Mouse (Mus musculus) limb, embryonic 10.5 days (tissue): ENCODE measurements around the gene Dlgap1. TPM values are rescaled to one million over a fixed set of nuclear protein-coding genes. Genes with fewer than 3 reads are reported as not detected.
A peak's percentile ranks its signal among the peaks of the same experiment; 100 is the strongest.

Source experiments
- DNase-seq: peaks from one replicate; pipeline ENCODE4 v3.0.0-alpha.2; 2017; ENCODE audit warnings: low spot score
- H3K27ac ChIP-seq: fragments of 300-500 bp; sonication (generic); 2 replicates; pipeline ENCODE4 v1.5.1; 2016; ENCODE audit warnings: mild to moderate bottlenecking
- H3K27me3 ChIP-seq: fragments of 300-500 bp; sonication (generic); 2 replicates; pipeline ENCODE4 v1.6.1; 2016; ENCODE audit warnings: low read depth, mild to moderate bottlenecking; ENCODE audit not compliant: poor library complexity, severe bottlenecking
- H3K36me3 ChIP-seq: fragments of 300-500 bp; sonication (generic); 2 replicates; pipeline ENCODE4 v1.6.1; 2016; ENCODE audit warnings: mild to moderate bottlenecking, moderate library complexity
- H3K4me1 ChIP-seq: fragments of 300-500 bp; sonication (generic); 2 replicates; pipeline ENCODE4 v1.6.1; 2016
- H3K4me3 ChIP-seq: fragments of 300-500 bp; sonication (generic); 2 replicates; pipeline ENCODE4 v1.5.1; 2016; ENCODE audit warnings: mild to moderate bottlenecking, moderate library complexity
- H3K9me3 ChIP-seq: fragments of 300-500 bp; sonication (generic); replicated peaks from 2 replicates; pipeline ENCODE4 v1.6.1; 2016; ENCODE audit warnings: mild to moderate bottlenecking
- WGBS: fragments of 180-500 bp; shearing (Covaris S2); methylation state at CpG from one replicate; pipeline ENCODE4 v1.1.7; 2016; 5-methylcytosine and 5-hydroxymethylcytosine counted together
- polyA plus RNA-seq: library from polyadenylated mRNA; unstranded; fragments of >200 nt; fragmentation: Nextera tagmentation; extraction: Ambion mirVana; gene quantifications from 2 replicates; pipeline ENCODE4 v1.2.1, GENCODE M21; 2016

Dlgap1 gene
- polyA plus RNA-seq, 1 experiment from 2014 or later: 1.1 TPM

DNA sequence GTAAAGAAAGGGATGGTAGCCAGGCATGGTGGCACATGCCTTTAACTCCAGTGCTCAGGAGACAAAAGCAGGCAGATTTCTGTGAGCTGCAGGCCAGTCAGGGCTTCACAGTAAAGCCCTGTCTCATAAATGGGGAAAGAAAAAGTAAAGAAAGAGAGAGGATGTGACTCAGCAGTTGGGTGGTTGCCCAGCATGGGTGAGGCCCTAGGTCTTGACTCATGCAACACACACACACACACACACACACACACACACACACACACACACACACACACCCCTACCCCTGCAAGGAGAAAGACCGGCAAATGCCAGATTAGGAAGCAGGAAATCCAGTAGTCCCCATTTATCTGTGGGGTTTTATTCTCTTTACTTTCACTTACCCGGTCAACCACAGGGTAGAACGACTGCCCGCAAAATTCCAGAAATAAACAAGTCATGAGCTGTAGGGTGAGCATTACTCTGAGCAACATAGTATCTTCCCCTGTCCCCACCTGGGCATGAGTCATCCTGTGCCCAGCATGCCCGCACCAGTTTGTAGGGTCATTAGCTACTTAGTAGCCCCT, 759.9 kb downstream of the Dlgap1 start:
- no peak overlapping the region for H3K27ac ChIP-seq

DNA sequence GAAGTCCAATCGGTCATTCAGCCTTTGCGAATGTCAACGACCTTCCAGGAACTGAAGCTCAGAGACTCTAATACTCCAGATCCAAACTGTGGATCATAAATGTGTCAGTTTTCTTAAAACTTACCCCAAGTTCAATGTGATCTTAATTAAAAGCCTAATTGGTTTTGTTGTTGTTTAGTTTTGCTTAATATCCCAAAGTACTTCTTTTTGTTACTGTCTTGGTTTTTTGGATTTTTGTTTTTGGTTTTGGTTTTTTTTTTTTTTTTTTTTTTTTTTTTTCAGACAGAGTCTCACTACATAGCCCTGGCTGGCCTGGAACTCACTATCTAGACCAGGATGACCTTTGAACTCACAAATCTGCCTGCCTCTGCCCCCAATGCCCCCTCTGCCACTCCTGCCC, 765.9 kb downstream of the Dlgap1 start:
- no peaks in the 10 kb centered on the region for H3K27me3 ChIP-seq

More for the DNA sequence above, 759.9 kb downstream of the Dlgap1 start:
- H3K4me1 ChIP-seq: no peaks in the 10 kb centered on the region
- DNase-seq: no peak
- no peaks in the 10 kb centered on the region for H3K36me3 ChIP-seq
- H3K4me3 ChIP-seq: no peak overlapping the region
- no peaks in the 10 kb centered on the region for H3K27me3 ChIP-seq
- WGBS: 80% methylated on average over 5 of the region's 5 CpGs
- no peaks in the 10 kb centered on the region for H3K9me3 ChIP-seq

DNA sequence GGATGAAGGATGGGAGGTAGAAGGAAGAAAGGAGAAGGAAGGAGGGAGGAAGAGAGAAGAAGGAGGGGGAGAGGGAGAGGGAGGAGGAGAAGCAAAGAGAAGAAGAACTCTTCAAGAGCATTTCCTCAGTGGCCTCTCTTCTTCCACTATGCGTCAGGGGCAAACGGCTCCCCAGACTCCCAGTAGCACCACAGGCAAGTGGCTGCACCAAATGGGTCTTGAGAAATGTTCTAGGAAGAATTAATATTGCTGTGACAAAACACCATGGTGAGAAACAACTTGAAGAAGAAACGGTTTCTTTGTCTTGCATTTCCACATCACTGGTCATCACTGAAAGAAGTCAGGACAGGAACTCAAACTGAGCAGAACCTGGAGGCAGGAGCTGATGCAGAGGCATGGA, 766.5 kb downstream of the Dlgap1 start:
- Histone ChIP-seq H3K27me3 (no peaks in the 10 kb centered on the region), H3K4me3 (no peak overlapping the region), H3K36me3 (no peaks in the 10 kb centered on the region), H3K4me1 (peaks cover 18% of the 10 kb centered on the region), H3K9me3 (no peaks in the 10 kb centered on the region), H3K27ac (no peak overlapping the region)
- DNase-seq: no peak
- 81% methylated on average over 3 of the region's 3 CpGs for WGBS

More for the DNA sequence above, 765.9 kb downstream of the Dlgap1 start:
- no peak overlapping the region for H3K4me3 ChIP-seq
- no peak for DNase-seq
- H3K9me3 ChIP-seq: no peaks in the 10 kb centered on the region
- WGBS: 87% methylated on average over 3 of the region's 3 CpGs
- no peak overlapping the region for H3K27ac ChIP-seq
- H3K4me1 ChIP-seq: peaks cover 18% of the 10 kb centered on the region
- H3K36me3 ChIP-seq: no peaks in the 10 kb centered on the region

DNA sequence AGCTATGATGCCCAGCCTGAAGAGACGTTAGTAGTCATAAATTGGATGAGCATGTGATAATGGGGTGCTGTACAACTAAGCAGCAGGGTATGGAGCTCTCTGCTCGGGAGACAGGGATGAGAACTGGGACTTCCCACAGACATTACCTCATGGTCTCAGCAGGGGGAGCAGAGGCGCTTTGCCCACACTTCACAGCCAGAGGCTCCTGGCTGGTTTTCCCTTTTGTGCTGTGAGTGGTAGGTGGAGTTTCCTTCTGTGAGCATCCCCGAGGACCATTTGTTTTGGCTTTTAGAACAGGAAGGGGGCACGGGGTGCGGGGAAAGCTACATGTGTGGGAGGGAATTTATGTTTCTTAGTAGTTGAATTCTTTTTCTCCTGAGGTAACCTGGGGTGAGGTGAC, 768.6 kb downstream of the Dlgap1 start:
- WGBS: 4% methylated on average over 6 of the region's 6 CpGs
- Histone ChIP-seq H3K36me3 (no peaks in the 10 kb centered on the region), H3K9me3 (no peaks in the 10 kb centered on the region), H3K4me3 (peak overlapping the region; percentile 44), H3K27ac (peak overlapping the region; percentile 85), H3K4me1 (peaks cover 18% of the 10 kb centered on the region), H3K27me3 (no peaks in the 10 kb centered on the region)
- DNase-seq: peak; percentile 56

DNA sequence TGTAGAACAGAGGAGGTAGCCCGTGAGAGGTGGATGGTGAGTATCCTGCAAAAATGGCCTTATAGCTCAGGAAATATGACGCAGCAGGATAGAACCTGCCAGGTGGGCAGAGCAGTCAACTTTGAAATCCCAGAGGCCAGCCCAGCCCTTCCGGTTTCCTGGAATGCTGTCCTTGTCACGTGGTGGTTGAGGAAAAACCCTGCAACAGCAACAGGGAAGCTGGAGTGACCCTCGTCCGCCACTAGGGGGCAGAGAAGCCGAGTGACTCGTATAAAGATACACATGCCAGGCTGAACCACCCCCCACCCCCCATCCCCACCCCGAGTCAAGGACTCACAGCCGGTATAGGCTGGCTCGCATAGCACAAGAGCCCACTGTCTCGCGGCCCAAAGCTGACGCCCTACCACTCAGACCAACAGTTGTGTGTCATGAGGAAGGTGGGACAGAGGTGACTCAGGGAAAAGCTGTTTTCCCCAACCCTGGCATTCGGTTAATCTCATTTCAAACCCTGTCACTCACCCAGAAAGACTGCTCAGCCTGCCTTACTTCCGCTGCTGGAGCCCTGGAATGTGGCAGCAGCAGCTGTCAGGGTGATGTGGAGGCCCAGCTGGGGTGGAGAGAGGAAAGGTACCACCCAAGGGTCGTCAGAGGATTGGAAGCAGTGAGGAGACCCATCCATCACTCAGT, 769.4 kb downstream of the Dlgap1 start:
- Histone ChIP-seq H3K36me3 (no peaks in the 10 kb centered on the region), H3K4me3 (peak overlapping the region; percentile 44), H3K9me3 (no peaks in the 10 kb centered on the region), H3K27me3 (no peaks in the 10 kb centered on the region), H3K27ac (peak overlapping the region; percentile 85), H3K4me1 (peaks cover 18% of the 10 kb centered on the region)
- DNase-seq: peak; percentile 93
- WGBS: 3% methylated on average over 17 of the region's 17 CpGs

DNA sequence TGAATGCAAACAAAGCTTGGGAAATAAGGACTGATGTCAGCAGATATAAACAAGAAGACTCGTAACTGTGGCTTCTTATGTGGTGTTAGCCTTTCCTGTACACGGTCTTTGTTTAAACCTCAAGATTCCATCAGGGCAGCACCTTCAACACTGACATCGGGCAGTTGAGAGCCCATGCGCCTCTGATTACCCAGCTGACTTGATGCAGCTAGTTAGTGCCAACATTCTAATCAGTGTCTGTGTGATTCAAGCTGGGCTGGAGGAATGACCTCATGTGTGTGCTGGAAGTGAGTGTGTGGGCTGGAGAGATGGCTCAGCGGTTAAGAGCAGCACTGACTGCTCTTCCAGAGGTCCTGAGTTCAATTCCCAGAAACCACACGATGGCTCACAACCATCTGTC, 770.5 kb downstream of the Dlgap1 start:
- Histone ChIP-seq H3K9me3 (no peaks in the 10 kb centered on the region), H3K4me3 (no peak overlapping the region), H3K36me3 (no peaks in the 10 kb centered on the region), H3K4me1 (peaks cover 18% of the 10 kb centered on the region), H3K27ac (peak overlapping the region; percentile 85; the same call in 1 of the 2 replicates), H3K27me3 (no peaks in the 10 kb centered on the region)
- no peak for DNase-seq
- WGBS: 85% methylated on average over 6 of the region's 6 CpGs

DNA sequence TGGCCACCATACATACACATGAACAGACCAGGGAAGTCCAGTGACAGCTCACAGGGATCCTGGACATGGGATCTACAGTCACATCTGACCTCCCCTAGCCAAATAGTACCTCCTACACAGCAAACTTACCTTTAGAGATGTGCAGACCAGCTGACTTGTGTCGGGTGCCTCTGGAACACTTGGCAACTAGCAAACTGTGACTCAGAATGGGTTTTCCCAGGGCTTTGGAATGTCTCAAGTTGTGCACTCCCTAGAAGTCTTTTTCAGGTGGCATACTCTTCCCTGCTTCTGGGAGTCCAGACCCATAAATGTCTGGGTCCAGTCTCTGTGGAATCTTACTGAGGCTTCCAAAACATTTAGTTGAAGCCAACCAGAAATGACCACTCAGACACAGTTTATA, 772.8 kb downstream of the Dlgap1 start:
- H3K9me3 ChIP-seq: no peaks in the 10 kb centered on the region
- H3K4me1 ChIP-seq: peaks cover 21% of the 10 kb centered on the region
- no peak overlapping the region for H3K4me3 ChIP-seq
- no peak overlapping the region for H3K27ac ChIP-seq
- 100% methylated on average over 1 of the region's 1 CpGs for WGBS
- no peak for DNase-seq
- no peaks in the 10 kb centered on the region for H3K27me3 ChIP-seq
- no peaks in the 10 kb centered on the region for H3K36me3 ChIP-seq

DNA sequence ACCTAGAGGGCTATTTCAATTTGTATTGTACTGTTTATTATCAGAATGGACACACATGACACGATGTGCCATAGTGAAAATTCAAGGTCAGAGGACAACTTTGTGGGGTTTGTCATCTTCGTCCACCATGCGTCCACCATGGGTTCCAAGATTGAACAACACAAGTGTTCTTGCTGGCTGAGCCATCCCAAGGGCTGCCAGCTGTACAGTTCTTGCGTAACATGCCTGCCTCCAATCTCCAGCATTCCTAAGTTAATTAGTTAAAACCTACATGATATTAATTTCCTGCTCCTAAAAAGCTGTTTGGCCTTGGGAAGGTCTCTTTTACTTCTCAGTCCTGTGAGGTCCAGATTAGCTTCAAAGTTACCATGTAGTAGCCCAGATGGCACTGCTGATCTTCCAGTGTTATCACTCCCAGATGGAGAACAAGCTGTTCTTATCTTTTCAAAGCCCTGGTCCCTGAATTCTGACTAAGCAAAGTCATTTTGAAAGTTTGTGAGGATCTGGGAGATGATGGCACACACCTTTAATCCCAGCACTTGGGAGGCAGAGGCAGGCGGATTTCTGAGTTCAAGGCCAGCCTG, 775.8 kb downstream of the Dlgap1 start:
- Histone ChIP-seq H3K27ac (no peak overlapping the region), H3K27me3 (no peaks in the 10 kb centered on the region), H3K4me1 (peaks cover 22% of the 10 kb centered on the region), H3K4me3 (no peak overlapping the region), H3K36me3 (no peaks in the 10 kb centered on the region), H3K9me3 (no peaks in the 10 kb centered on the region)
- no peak for DNase-seq
- WGBS: 94% methylated on average over 5 of the region's 5 CpGs

DNA sequence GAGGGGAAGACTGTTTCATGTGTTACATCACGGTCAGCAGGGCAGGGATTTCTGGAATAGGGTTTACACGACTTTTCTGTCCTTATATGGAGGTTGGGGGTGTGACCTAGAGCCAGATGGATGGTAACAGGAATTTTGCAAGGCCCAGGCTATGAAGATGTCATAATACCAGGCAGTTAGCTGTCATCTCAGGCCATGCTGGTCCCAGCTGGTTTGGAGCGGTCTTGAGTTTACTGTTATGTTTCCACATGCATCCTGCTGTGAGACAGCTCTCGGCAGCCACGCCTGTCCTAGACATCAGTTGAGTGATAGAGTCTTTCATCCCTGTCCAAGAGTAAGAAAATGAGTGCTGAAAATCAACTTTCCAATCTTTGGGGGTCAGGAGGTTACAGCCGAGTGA, 776.5 kb downstream of the Dlgap1 start:
- H3K36me3 ChIP-seq: no peaks in the 10 kb centered on the region
- no peak overlapping the region for H3K4me3 ChIP-seq
- no peak overlapping the region for H3K27ac ChIP-seq
- WGBS: 82% methylated on average over 6 of the region's 6 CpGs
- DNase-seq: no peak
- H3K27me3 ChIP-seq: no peaks in the 10 kb centered on the region
- H3K4me1 ChIP-seq: peaks cover 25% of the 10 kb centered on the region
- H3K9me3 ChIP-seq: no peaks in the 10 kb centered on the region

DNA sequence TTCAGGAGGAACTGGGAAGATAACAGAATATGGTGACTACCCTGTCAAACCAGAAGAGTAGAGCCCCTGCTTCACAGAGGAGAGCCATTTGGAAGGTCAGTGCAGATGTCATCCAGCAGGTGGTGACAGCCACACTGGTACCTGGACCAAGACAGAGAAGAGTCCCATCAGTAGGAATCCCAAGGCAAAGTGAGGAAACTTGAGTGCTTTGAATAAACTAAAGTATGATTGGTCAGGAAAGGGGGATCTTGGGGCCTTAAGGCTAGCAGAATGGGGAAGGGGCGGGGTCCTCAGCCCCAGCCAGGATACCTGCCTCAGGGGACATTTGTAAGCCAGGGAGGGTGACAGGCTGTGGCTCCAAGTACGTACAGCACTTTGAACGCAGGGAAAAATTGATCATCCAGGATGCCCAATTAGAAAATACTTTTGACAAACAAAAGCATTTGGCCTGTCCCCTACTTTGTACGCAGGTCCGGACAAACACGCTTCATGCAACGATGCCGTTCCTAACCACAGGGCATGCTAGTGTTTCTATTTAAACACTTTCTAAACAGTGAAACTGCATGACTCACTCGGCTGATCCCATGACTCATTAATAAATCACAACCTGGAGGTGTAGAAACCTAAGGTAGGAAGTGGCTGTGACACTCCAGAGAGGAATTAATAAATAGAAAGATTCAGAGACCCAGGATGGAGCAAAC, 777.7 kb downstream of the Dlgap1 start:
- no peak overlapping the region for H3K27ac ChIP-seq
- WGBS: 41% methylated on average over 9 of the region's 9 CpGs
- H3K4me3 ChIP-seq: no peak overlapping the region

DNA sequence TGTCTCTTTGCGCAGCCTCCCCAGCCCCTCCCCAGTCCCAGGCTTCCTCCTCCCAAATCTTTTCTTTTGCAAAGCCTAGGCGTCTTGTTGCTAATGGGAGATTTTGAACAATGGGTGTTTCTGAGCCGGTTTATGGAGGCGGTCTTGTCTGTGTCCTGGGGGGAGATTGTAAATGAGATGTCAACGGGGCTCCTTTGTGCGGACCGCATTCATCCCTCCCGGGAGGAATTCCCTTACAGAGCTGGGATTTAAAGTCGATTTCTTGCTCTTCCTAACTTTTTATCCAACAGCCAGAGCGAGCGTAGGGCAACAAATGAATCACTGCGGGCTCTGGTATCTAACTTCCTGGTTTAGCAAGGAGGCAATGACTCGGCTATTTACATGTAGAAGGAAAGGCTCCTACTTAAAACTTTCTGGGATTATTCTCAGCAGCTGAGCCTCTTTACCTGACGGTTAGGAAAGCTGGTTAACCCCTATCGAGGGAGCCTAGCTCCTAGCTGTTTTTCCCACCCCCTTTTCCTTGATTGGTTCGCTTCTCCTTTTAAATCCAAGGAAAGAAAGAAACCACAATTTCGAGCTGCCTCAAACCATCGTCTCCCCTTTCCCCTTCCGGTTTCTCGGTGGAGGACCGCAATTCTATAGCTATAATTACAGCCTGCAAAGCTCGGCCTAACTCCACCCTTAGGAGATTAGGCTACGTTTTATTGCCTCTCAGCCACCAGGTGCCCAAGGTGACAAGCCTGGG, 779.0 kb downstream of the Dlgap1 start:
- WGBS: under 1% methylated on average over 23 of the region's 23 CpGs
- DNase-seq: peak; percentile 53
- peaks cover 37% of the 10 kb centered on the region for H3K4me1 ChIP-seq
- H3K4me3 ChIP-seq: peak overlapping the region; percentile 48
- H3K9me3 ChIP-seq: no peaks in the 10 kb centered on the region
- no peaks in the 10 kb centered on the region for H3K27me3 ChIP-seq
- no peaks in the 10 kb centered on the region for H3K36me3 ChIP-seq
- H3K27ac ChIP-seq: peak overlapping the region; percentile 81

More for the DNA sequence above, 777.7 kb downstream of the Dlgap1 start:
- Histone ChIP-seq H3K9me3 (no peaks in the 10 kb centered on the region), H3K4me1 (peaks cover 37% of the 10 kb centered on the region), H3K36me3 (no peaks in the 10 kb centered on the region), H3K27me3 (no peaks in the 10 kb centered on the region)
- DNase-seq: no peak

DNA sequence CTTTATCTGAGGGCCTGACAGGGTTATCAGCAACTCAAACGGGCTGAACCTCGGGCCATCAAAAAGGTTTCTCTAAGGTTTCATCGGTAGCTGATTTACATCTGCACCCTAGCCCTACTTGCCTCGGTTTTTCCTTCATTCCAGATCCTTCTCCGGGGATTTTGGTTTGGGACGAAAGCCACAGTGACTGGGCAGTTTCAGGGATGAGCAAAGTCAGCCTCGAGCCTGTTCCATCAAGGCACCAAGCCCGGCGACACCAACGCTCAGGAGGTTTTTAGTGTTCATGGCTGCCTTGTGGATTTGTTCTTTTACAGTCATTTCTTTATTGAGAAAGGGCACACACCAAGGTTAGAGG, 779.6 kb downstream of the Dlgap1 start:
- Histone ChIP-seq H3K27ac (peak overlapping the region; percentile 81), H3K4me3 (peak overlapping the region; percentile 48), H3K27me3 (no peaks in the 10 kb centered on the region), H3K4me1 (peaks cover 38% of the 10 kb centered on the region), H3K36me3 (no peaks in the 10 kb centered on the region), H3K9me3 (no peaks in the 10 kb centered on the region)
- 5% methylated on average over 10 of the region's 10 CpGs for WGBS
- no peak for DNase-seq
